Mouse (Mus musculus): ENCODE results near the gene Zfp784. TPM values are rescaled to one million over a fixed set of nuclear protein-coding genes. Genes with fewer than 3 reads are reported as not detected.

Gene Zfp784
- total RNA-seq, 4 experiments from 2014 or later = 5.6 to 6.4 (median 6.3) TPM

DNA sequence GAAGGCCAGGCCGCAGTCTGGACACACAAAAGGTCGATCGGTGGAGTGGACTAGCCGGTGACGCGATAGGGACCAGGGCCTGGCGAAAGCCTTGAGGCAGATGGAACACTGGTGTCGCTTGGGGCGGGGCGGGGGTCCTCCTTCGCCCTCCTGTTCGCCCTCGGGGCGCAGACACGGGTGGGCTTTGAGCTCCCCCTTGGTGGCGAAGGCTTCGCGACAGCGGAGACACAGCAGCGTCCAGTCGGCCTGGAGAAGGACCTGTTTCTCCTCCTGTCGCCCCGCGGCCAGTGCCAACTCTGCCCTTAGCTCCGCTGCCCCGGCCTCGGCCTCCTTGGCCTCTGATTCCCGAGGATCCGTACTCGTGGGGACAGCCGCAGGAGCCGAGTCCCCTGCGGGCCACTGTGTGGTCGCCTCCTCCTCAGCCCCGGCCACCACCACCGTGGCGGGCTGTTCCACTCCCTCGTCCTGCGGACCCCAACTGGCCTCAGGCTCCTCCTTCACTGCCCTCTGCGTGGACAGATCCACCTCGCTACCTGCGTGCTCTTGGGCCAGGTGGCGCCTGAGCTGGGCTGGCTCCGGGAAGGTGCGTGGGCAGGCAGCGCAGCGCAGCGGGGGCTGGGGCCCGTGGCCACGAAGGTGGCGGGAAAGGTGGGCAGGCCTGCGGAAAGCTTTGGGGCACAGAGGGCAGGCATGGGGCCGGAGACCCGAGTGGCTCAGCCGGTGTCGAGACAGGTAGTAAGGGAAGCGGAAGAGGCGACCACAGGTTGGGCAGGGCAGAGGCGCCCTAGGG, 44.1 kb downstream of the Zfp784 start:
- DNase-seq (ENCODE audit: low spot score in 2 of 2) = no peak

DNA sequence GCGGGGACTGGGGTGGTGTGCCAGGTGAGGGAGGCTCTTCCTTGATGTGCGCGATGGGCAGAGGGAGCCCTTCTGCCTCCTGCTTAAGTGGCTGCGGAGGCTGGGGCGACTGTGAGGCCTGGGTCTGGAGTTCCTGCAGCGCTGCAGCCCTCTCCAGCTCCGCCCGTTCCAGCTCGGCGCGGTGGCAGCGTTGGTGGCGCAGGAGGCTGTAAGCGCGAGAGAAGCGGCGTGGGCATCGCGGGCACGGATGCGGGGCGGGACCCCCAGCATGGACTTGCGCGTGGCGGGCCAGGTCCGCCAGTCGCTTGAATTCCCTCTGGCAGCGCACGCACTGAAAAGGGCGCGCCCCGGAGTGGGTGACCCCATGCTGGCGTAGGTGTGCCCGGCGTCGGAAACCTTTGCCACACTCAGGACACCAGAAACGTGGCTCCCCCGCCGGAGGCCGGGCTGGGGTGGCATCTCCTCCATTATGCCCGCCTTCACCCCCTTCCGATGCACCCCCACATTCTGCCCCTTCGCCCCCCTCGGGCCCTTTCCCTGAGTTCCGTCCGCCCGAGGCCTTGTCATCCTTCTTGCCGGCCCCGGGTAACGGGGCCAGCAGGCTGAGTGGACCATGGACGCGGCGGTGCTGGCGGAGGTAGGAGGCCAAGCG, 44.8 kb downstream of the Zfp784 start:
- no peak for DNase-seq (ENCODE audit: low spot score in 2 of 2)

DNA sequence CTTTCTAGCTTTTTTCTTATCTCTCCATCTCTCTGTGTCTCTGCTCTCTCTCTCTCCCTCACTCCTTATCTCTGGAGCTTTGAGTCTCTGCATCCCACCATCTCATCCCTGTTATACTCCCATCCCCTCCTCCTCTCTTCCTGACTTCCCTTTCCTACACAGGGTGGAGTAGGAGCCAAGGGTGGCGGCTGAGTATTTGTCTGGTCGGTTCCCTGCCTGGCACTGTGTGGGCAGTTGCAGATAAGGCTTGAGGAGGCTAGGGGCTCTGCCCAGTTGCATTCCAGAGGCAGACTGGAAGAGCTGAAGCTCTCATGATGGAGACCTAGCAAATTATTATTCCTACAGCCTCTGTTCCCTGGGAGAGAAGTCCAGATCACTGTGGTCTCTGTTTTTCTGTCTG, 50.0 kb downstream of the Zfp784 start:
- DNase-seq (ENCODE audit: low spot score in 2 of 2) = no peak

Other genes starting within 250 kb of the Zfp784 start
- 1 to 10 TPM; 1.2 to 3.7 (median 2.0) TPM for gene Tmem238, start 248.8 kb downstream of the Zfp784 start, total RNA-seq (2022)
- gene Rpl28, start 245.6 kb downstream of the Zfp784 start, total RNA-seq (2022) = 100 to 1,000 TPM; 350 to 553 (median 418) TPM
- 100 to 1,000 TPM; 113 to 119 (median 116) TPM for gene Ube2s, start 225.9 kb downstream of the Zfp784 start, total RNA-seq (2022)
- 100 to 1,000 TPM; 133 to 179 (median 153) TPM for gene Shisa7, start 193.8 kb downstream of the Zfp784 start, total RNA-seq (2022)
- gene Isoc2b, start 168.2 kb downstream of the Zfp784 start, total RNA-seq (2022) = 1 to 10 TPM; 4.7 to 8.9 (median 6.9) TPM
- 10 to 100 TPM; 13.7 to 16.0 (median 14.2) TPM for gene Isoc2a, start 161.3 kb downstream of the Zfp784 start, total RNA-seq (2022)
- under 1 TPM; 0.29 to 0.77 (median 0.39) TPM for gene Gm36210, start 131.9 kb downstream of the Zfp784 start, total RNA-seq (2022)
- 10 to 100 TPM; 13.0 to 15.3 (median 13.9) TPM for gene Zfp628, start 123.2 kb downstream of the Zfp784 start, total RNA-seq (2022)
- 100 to 1,000 TPM in 2 of 4 experiments, 10 to 100 TPM in 2; 89.9 to 111 (median 102) TPM for gene Nat14, start 116.4 kb downstream of the Zfp784 start, total RNA-seq (2022)
- 1 to 10 TPM; 2.8 to 5.1 (median 4.2) TPM for gene Ssc5d, start 112.7 kb downstream of the Zfp784 start, total RNA-seq (2022)
- 1 to 10 TPM in 1 of 4 experiments, under 1 TPM in 2, not detected in 1; 0.58 to 1.1 (median 0.90) TPM for gene Sbk2, start 74.0 kb downstream of the Zfp784 start, total RNA-seq (2022)
- gene Sbk3, start 67.3 kb downstream of the Zfp784 start, total RNA-seq (2022) = 1 to 10 TPM in 2 of 4 experiments, under 1 TPM in 2; 0.71 to 1.1 (median 0.98) TPM
- gene Zfp579, start 42.3 kb downstream of the Zfp784 start, total RNA-seq (2022) = 10 to 100 TPM; 23.2 to 32.9 (median 30.6) TPM
- gene Zfp524, start 24.0 kb downstream of the Zfp784 start, total RNA-seq (2022) = 1 to 10 TPM; 6.0 to 8.0 (median 6.9) TPM
- 10 to 100 TPM; 20.7 to 25.3 (median 24.5) TPM for gene Fiz1, start 23.7 kb downstream of the Zfp784 start, total RNA-seq (2022)
- not detected for gene Gm44973, start 22.9 kb downstream of the Zfp784 start, total RNA-seq (2022)
- 10 to 100 TPM; 37.1 to 42.5 (median 38.5) TPM for gene Zfp865, start 18.1 kb downstream of the Zfp784 start, total RNA-seq (2022)
- gene Ccdc106, start 17.9 kb downstream of the Zfp784 start, total RNA-seq (2022) = 10 to 100 TPM; 45.2 to 65.9 (median 56.9) TPM
- gene 4632433K11Rik, start 4.3 kb downstream of the Zfp784 start, total RNA-seq (2022) = under 1 TPM in 1 of 4 experiments, not detected in 3; 0.55 TPM
- 10 to 100 TPM; 22.8 to 28.6 (median 27.8) TPM for gene Zfp580, start 13.1 kb upstream of the Zfp784 start, total RNA-seq (2022)
- gene U2af2, start 23.7 kb upstream of the Zfp784 start, total RNA-seq (2022) = 100 to 1,000 TPM; 175 to 196 (median 179) TPM
- gene Epn1, start 41.8 kb upstream of the Zfp784 start, total RNA-seq (2022) = 100 to 1,000 TPM; 411 to 477 (median 457) TPM
- gene Rfpl4, start 78.5 kb upstream of the Zfp784 start, total RNA-seq (2022) = not detected
- gene Rasl2-9, start 87.5 kb upstream of the Zfp784 start, total RNA-seq (2022) = 1 to 10 TPM in 1 of 4 experiments, under 1 TPM in 2, not detected in 1; 0.63 to 1.0 (median 0.77) TPM
- gene Vmn1r55, start 111.2 kb upstream of the Zfp784 start, total RNA-seq (2022) = under 1 TPM in 2 of 4 experiments, not detected in 2; 0.02 to 0.04 TPM
- not detected for gene Vmn1r56, start 158.3 kb upstream of the Zfp784 start, total RNA-seq (2022)
- not detected for gene Vmn1r57, start 180.0 kb upstream of the Zfp784 start, total RNA-seq (2022)